Mouse (Mus musculus) MEL (cell line): Measurements from ENCODE around the gene Klf2. TPM values are rescaled to one million over a fixed set of nuclear protein-coding genes. Genes with fewer than 3 reads are reported as not detected.

Source experiments
- DNase-seq: peaks from one replicate; pipeline ENCODE4 v3.0.0; 2011; ENCODE audit warnings: low read depth, low spot score
- H3K27ac ChIP-seq: 2 replicates; pipeline ENCODE4 v1.5.1; 2012; ENCODE audit warnings: low read depth, mild to moderate bottlenecking, control low read depth, low read length, moderate library complexity; ENCODE audit not compliant: control insufficient read depth
- H3K27me3 ChIP-seq, 2 experiments: fragments of 150-350 bp in 1 of 2; sonication (generic) in 1 of 2; 2 replicates each; pipeline ENCODE4 v1.6.1; 2012; ENCODE audit warnings: low read length in 2 of 2, mild to moderate bottlenecking in 2 of 2, improper control_type of control experiment in 1 of 2, moderate library complexity in 1 of 2; ENCODE audit not compliant: insufficient read depth in 2 of 2, control insufficient read depth in 1 of 2
- H3K36me3 ChIP-seq, 2 experiments: 2 replicates each; pipeline ENCODE4 v1.6.1; 2012 to 2014; ENCODE audit warnings: low read length in 2 of 2, improper control_type of control experiment in 1 of 2, inconsistent platforms in 1 of 2, mild to moderate bottlenecking in 1 of 2; ENCODE audit not compliant: insufficient read depth in 2 of 2, control insufficient read depth in 1 of 2
- H3K4me1 ChIP-seq, 2 experiments: fragments of 150-350 bp in 1 of 2; sonication (generic) in 1 of 2; 2 replicates each; pipeline ENCODE4 v1.6.1; 2012; ENCODE audit warnings: low read length in 2 of 2, improper control_type of control experiment in 1 of 2, mild to moderate bottlenecking in 1 of 2; ENCODE audit not compliant: insufficient read depth in 2 of 2, control insufficient read depth in 1 of 2
- H3K4me3 ChIP-seq, 2 experiments: fragments of 150-350 bp in 1 of 2; sonication (generic) in 1 of 2; 2 replicates each; pipeline ENCODE4 v1.5.1; 2012; ENCODE audit warnings: low read depth in 2 of 2, low read length in 2 of 2, mild to moderate bottlenecking in 2 of 2, moderate library complexity in 2 of 2, control low read depth in 1 of 2, improper control_type of control experiment in 1 of 2; ENCODE audit not compliant: control insufficient read depth in 1 of 2, insufficient read depth in 1 of 2
- H3K79me2 ChIP-seq: 2 replicates; pipeline ENCODE4 v1.6.1; 2012; ENCODE audit warnings: mild to moderate bottlenecking, low read length, moderate library complexity; ENCODE audit not compliant: control insufficient read depth, poor library complexity, insufficient read depth
- H3K9ac ChIP-seq: 2 replicates; pipeline ENCODE4 v1.6.1; 2012; ENCODE audit warnings: low read depth, mild to moderate bottlenecking, control low read depth, low read length, moderate library complexity; ENCODE audit not compliant: control insufficient read depth, poor library complexity, severe bottlenecking
- H3K9me3 ChIP-seq: fragments of 150-350 bp; sonication (generic); replicated peaks from 2 replicates; pipeline ENCODE4 v1.6.1; 2012; ENCODE audit warnings: mild to moderate bottlenecking, low read length, improper control_type of control experiment, moderate library complexity; ENCODE audit not compliant: insufficient read depth
- BHLHE40 ChIP-seq: IDR thresholded peaks from 2 replicates; pipeline ENCODE4 v1.6.1; 2012; ENCODE audit warnings: low read depth, mild to moderate bottlenecking, inconsistent platforms, low read length, improper control_type of control experiment, borderline replicate concordance
- CTCF ChIP-seq, 3 experiments: IDR thresholded peaks in 2 of 3; conservative IDR thresholded peaks in 1 of 3; 2 replicates each; pipeline ENCODE4 v1.5.1; 2011 to 2012; ENCODE audit warnings: low read length in 3 of 3, low read depth in 2 of 3, mild to moderate bottlenecking in 2 of 3, improper control_type of control experiment in 1 of 3, inconsistent platforms in 1 of 3, mixed read lengths in 1 of 3, moderate library complexity in 1 of 3; ENCODE audit not compliant: control insufficient read depth in 1 of 3, insufficient read depth in 1 of 3, poor library complexity in 1 of 3, severe bottlenecking in 1 of 3
- ETS1 ChIP-seq: IDR thresholded peaks from 2 replicates; pipeline ENCODE4 v1.6.1; 2012; ENCODE audit warnings: low read depth, mild to moderate bottlenecking, inconsistent platforms, low read length, improper control_type of control experiment, moderate library complexity
- HCFC1 ChIP-seq: IDR thresholded peaks from 2 replicates; pipeline ENCODE4 v1.6.1; 2012; ENCODE audit warnings: low read depth, mild to moderate bottlenecking, inconsistent platforms, low read length, improper control_type of control experiment, moderate library complexity
- KAT2A ChIP-seq: conservative IDR thresholded peaks from 2 replicates; pipeline ENCODE4 v1.6.1; 2012; ENCODE audit warnings: low read depth, low read length, improper control_type of control experiment, inconsistent platforms
- MAZ ChIP-seq: IDR thresholded peaks from 2 replicates; pipeline ENCODE4 v1.6.1; 2012; ENCODE audit warnings: low read depth, mild to moderate bottlenecking, inconsistent platforms, low read length, improper control_type of control experiment
- MYB ChIP-seq: IDR thresholded peaks from 2 replicates; pipeline ENCODE4 v1.6.1; 2011; ENCODE audit warnings: mild to moderate bottlenecking, low read depth, low read length, improper control_type of control experiment
- NELFE ChIP-seq: IDR thresholded peaks from 2 replicates; pipeline ENCODE4 v1.6.1; 2011; ENCODE audit warnings: low read depth, low read length, improper control_type of control experiment
- NRF1 ChIP-seq: IDR thresholded peaks from 2 replicates; pipeline ENCODE4 v1.6.1; 2014; ENCODE audit warnings: low read depth, mild to moderate bottlenecking, inconsistent platforms, low read length, improper control_type of control experiment, moderate library complexity; ENCODE audit not compliant: poor library complexity, insufficient read depth, severe bottlenecking
- POLR2A ChIP-seq, 2 experiments: IDR thresholded peaks; 2 replicates each; pipeline ENCODE4 v1.6.1; 2011 to 2012; ENCODE audit warnings: low read length in 2 of 2, mild to moderate bottlenecking in 2 of 2, control low read depth in 1 of 2, improper control_type of control experiment in 1 of 2, low read depth in 1 of 2, moderate library complexity in 1 of 2; ENCODE audit not compliant: control insufficient read depth in 1 of 2, insufficient read depth in 1 of 2, poor library complexity in 1 of 2
- RAD21 ChIP-seq: IDR thresholded peaks from 2 replicates; pipeline ENCODE4 v1.6.1; 2011; ENCODE audit warnings: mild to moderate bottlenecking, low read depth, low read length, improper control_type of control experiment
- RCOR1 ChIP-seq: IDR thresholded peaks from 2 replicates; pipeline ENCODE4 v1.6.1; 2012; ENCODE audit warnings: low read depth, mild to moderate bottlenecking, inconsistent platforms, low read length, improper control_type of control experiment
- SIN3A ChIP-seq: IDR thresholded peaks from 2 replicates; pipeline ENCODE4 v1.6.1; 2012; ENCODE audit warnings: low read length, improper control_type of control experiment, inconsistent platforms
- TCF12 ChIP-seq: IDR thresholded peaks from 2 replicates; pipeline ENCODE4 v1.6.1; 2014; ENCODE audit warnings: low read depth, mild to moderate bottlenecking, inconsistent platforms, low read length, improper control_type of control experiment, moderate library complexity
- UBTF ChIP-seq: IDR thresholded peaks from 2 replicates; pipeline ENCODE4 v1.6.1; 2012; ENCODE audit warnings: low read depth, mild to moderate bottlenecking, inconsistent platforms, low read length, improper control_type of control experiment, moderate library complexity, borderline replicate concordance; ENCODE audit not compliant: insufficient read depth
- USF1 ChIP-seq: IDR thresholded peaks from 2 replicates; pipeline ENCODE4 v1.6.1; 2014; ENCODE audit warnings: low read depth, mild to moderate bottlenecking, inconsistent platforms, low read length, improper control_type of control experiment, moderate library complexity
- USF2 ChIP-seq, 2 experiments: IDR thresholded peaks; 2 replicates each; pipeline ENCODE4 v1.6.1; 2011 to 2012; ENCODE audit warnings: improper control_type of control experiment in 2 of 2, low read length in 2 of 2, borderline replicate concordance in 1 of 2, inconsistent platforms in 1 of 2, low read depth in 1 of 2, mild to moderate bottlenecking in 1 of 2; ENCODE audit not compliant: insufficient read depth in 1 of 2
- ZKSCAN1 ChIP-seq: IDR thresholded peaks from 2 replicates; pipeline ENCODE4 v1.6.1; 2012; ENCODE audit warnings: low read depth, mild to moderate bottlenecking, inconsistent platforms, low read length, improper control_type of control experiment, moderate library complexity
- ZNF384 ChIP-seq: IDR thresholded peaks from 2 replicates; pipeline ENCODE4 v1.6.1; 2012; ENCODE audit warnings: low read depth, mild to moderate bottlenecking, inconsistent platforms, low read length, improper control_type of control experiment
- polyA plus RNA-seq, 2 experiments: library from polyadenylated mRNA; stranded (reverse) in 1 of 2; unstranded in 1 of 2; fragments of >175 nt in 1 of 2; fragments of >200 nt in 1 of 2; gene quantifications; 2 replicates each; pipeline versions ENCODE4 v1.2.1 to v1.2.4; 2012; ENCODE audit warnings: low replicate concordance in 2 of 2, low read depth in 1 of 2; ENCODE audit not compliant: insufficient read length in 2 of 2, insufficient read depth in 1 of 2, missing spikeins in 1 of 2
- total RNA-seq: library from RNA; depleted of rRNA; stranded (reverse); fragments of 300-350 nt; gene quantifications from 2 replicates; pipeline ENCODE4 v1.2.3, GENCODE M21; 2012

Klf2 gene
- total and polyA plus RNA-seq, 3 experiments, result not detected

DNA sequence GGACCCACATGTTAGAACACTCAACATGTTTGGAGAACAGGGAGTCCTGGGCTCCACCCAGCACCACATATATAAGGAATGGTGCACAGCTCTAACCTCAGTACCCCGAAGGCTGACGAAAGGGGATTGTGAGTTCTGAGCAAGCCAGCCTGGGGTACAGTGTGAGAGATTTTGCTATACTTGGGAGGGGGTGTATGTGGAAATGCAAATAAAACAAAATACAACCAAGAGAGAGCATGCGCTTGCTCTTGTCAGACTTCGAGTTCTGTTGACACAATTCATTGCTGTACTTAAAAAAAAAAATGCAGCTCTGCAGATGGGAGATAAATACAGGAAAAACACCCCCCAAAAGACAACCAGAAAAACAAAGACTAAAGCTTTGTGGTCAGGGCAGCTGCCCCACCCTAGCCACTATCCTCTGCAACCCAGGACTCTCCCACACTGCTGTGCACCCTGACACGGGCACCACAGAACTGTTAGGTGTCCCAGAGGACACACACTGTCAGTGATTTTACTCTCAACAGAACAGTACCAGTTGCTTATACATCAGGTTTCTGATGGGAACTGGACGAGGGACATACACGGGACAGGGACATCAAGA lies 32.7 kb downstream of the Klf2 start:
- TF ChIP-seq RCOR1 (no peak), TCF12 (no peak), CTCF (IDR thresholded peaks at IDR 0.05 in 2 of 3, conservative IDR thresholded peaks at IDR 0.05 in 1 of 3; ENCODE audit: control insufficient read depth in 1 of 3, insufficient read depth in 1 of 3, low read depth in 2 of 3, low read length in 3 of 3, poor library complexity in 1 of 3, severe bottlenecking in 1 of 3) (no peak), USF2 (IDR thresholded peaks at IDR 0.05; ENCODE audit: borderline replicate concordance in 1 of 2, insufficient read depth in 1 of 2, low read depth in 1 of 2, low read length in 2 of 2) (no peak)
- H3K4me3 ChIP-seq, result no peak overlapping the region
- H3K9me3 ChIP-seq, result no peaks in the 10 kb centered on the region
- H3K27me3 ChIP-seq, result no peaks in the 10 kb centered on the region
- H3K4me1 ChIP-seq, result peaks cover 2 to 48% of the 10 kb centered on the region in 2 experiments; a peak in 3 of 4 replicates
- H3K27ac ChIP-seq, result no peak overlapping the region
- no peaks in the 10 kb centered on the region for H3K79me2 ChIP-seq
- peaks cover 0 to 31% of the 10 kb centered on the region in 2 experiments; a peak in 3 of 4 replicates for H3K36me3 ChIP-seq
- DNase-seq, result no peak
- H3K9ac ChIP-seq, result no peak overlapping the region

GRCm38 (mm10) chr8:72352951-72353699 lies 34.3 kb downstream of the Klf2 start:
- H3K4me1 ChIP-seq, result peaks cover 2 to 44% of the 10 kb centered on the region in 2 experiments; a peak in 3 of 4 replicates
- no peak overlapping the region for H3K4me3 ChIP-seq
- TF ChIP-seq ZNF384, result no peak
- TF ChIP-seq MYB, result no peak
- no peak for TF ChIP-seq ETS1
- TF ChIP-seq HCFC1, result no peak
- no peak for TF ChIP-seq USF2 (IDR thresholded peaks at IDR 0.05; ENCODE audit: borderline replicate concordance in 1 of 2, insufficient read depth in 1 of 2, low read depth in 1 of 2, low read length in 2 of 2)
- no peak for TF ChIP-seq ZKSCAN1
- no peak for TF ChIP-seq NELFE
- DNase-seq, result no peak
- H3K27me3 ChIP-seq, result no peaks in the 10 kb centered on the region
- no peak overlapping the region for H3K27ac ChIP-seq
- peaks cover 0 to 29% of the 10 kb centered on the region in 2 experiments; a peak in 3 of 4 replicates for H3K36me3 ChIP-seq
- H3K9me3 ChIP-seq, result no peaks in the 10 kb centered on the region
- no peaks in the 10 kb centered on the region for H3K79me2 ChIP-seq
- H3K9ac ChIP-seq, result no peak overlapping the region

DNA sequence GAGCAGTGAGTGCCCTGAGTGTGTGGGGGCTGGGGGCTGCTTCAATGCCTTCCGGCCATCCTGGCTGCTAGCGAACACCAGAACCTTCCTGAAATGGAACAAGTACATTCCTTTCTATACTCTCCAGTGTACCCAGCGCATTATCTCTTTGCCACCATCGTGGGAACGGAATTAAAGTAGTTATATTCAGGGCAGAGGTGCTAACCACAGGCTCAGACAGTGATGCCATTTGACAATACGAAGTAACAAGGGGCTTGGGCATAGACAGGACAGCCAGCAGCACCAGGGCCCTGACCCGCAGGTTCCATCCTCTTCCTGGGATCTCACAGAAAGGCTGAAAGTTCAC lies 34.8 kb downstream of the Klf2 start:
- Histone ChIP-seq H3K27me3 (no peaks in the 10 kb centered on the region), H3K4me3 (no peak overlapping the region), H3K36me3 (peaks cover 0 to 29% of the 10 kb centered on the region in 2 experiments; a peak in 3 of 4 replicates), H3K9me3 (no peaks in the 10 kb centered on the region), H3K79me2 (no peaks in the 10 kb centered on the region), H3K27ac (peak overlapping the region; percentile 21; the same call in 1 of the 2 replicates), H3K9ac (no peak overlapping the region), H3K4me1 (peaks cover 0 to 40% of the 10 kb centered on the region in 2 experiments; a peak in 2 of 4 replicates)
- TF ChIP-seq KAT2A, result no peak
- no peak for TF ChIP-seq USF1
- no peak for TF ChIP-seq ZKSCAN1
- no peak for TF ChIP-seq MAZ
- no peak for TF ChIP-seq BHLHE40
- no peak for TF ChIP-seq POLR2A (IDR thresholded peaks at IDR 0.05; ENCODE audit: control insufficient read depth in 1 of 2, insufficient read depth in 1 of 2, low read depth in 1 of 2, low read length in 2 of 2, poor library complexity in 1 of 2)
- no peak for TF ChIP-seq SIN3A
- TF ChIP-seq USF2 (IDR thresholded peaks at IDR 0.05; ENCODE audit: borderline replicate concordance in 1 of 2, insufficient read depth in 1 of 2, low read depth in 1 of 2, low read length in 2 of 2), result no peak
- no peak for TF ChIP-seq UBTF
- TF ChIP-seq NRF1, result no peak
- TF ChIP-seq RAD21, result no peak
- no peak for DNase-seq
